Comparison of ENCODE assay signal across 8 mouse cellular contexts in the genomic region with DNA sequence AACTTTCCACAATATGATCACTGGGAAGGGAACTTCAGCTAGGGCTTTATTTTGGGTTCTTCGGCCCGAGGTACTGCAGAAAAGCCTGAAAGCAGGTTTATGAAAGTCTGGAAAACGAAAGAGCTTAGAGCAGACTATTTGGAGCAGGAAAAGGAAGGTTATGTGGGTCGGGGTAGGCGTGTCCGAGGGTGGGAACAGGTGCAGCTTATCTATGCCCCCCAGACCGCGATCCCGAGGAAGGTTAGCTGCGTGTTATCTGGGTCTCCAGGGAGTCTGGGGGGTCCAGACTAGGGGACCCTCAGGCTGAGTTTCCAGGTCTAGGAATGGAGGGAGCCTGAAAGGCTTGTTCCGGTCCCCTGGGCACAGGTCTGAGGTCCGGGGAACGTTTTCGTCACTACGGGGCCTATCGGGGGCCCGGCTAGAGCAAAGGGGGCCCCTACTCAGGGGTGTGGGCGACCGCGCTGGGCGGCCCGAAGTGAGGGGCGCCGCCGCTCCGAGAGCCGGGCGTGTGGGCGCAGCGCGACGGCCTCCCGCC. TPM values are rescaled to one million over a fixed set of nuclear protein-coding genes. Genes with fewer than 3 reads are reported as not detected.
A peak's percentile ranks its signal among the peaks of the same experiment; 100 is the strongest.
DNase-seq lines count a peak whose midpoint lies in the region; ATAC-seq and TF ChIP-seq lines count a peak whose summit lies in the region.

No protein-coding gene starts in this region.

- no peak for TF ChIP-seq POLR2A in heart, adult 2 months (IDR thresholded peaks at IDR 0.05; ENCODE audit: insufficient read depth, low read depth, low read length)

- TF ChIP-seq CTCF in heart, adult 2 months (IDR thresholded peaks at IDR 0.05): no peak
- no peak for TF ChIP-seq CTCF in kidney, postnatal 0 days (IDR thresholded peaks at IDR 0.05; ENCODE audit: low read depth)

- H3K4me2 ChIP-seq in forebrain, embryonic 14.5 days (ENCODE audit: low read length): peak overlapping the region; percentile 95
- H3K4me2 ChIP-seq in kidney, postnatal 0 days (ENCODE audit: low read length): peak overlapping the region; percentile 90

- no peaks in the 10 kb centered on the region for H3K27me3 ChIP-seq in heart, adult 2 months (ENCODE audit: control insufficient read depth, insufficient read depth, low read length)
- H3K27me3 ChIP-seq in forebrain, embryonic 14.5 days (replicated peaks; ENCODE audit: control insufficient read depth, insufficient read depth, low read length): no peaks in the 10 kb centered on the region
- no peaks in the 10 kb centered on the region for H3K27me3 ChIP-seq in kidney, postnatal 0 days (ENCODE audit: insufficient read depth, low read length)

- WGBS in heart, adult 2 months: under 1% methylated on average over 33 of the region's 33 CpGs
- WGBS in forebrain, embryonic 14.5 days: under 1% methylated on average over 21 of the region's 33 CpGs
- under 1% methylated on average over 30 of the region's 33 CpGs for WGBS in kidney, postnatal 0 days

- peak overlapping the region; percentile 99 for H3K9ac ChIP-seq in heart, adult 2 months (ENCODE audit: low read depth, low read length)
- peak overlapping the region; percentile 96 for H3K9ac ChIP-seq in forebrain, embryonic 14.5 days (ENCODE audit: low read length)
- peak overlapping the region; percentile 99 for H3K9ac ChIP-seq in kidney, postnatal 0 days (ENCODE audit: low read depth, low read length)

- H3K4me1 ChIP-seq in heart, adult 2 months (ENCODE audit: control insufficient read depth, insufficient read depth, low read length): peaks cover 5% of the 10 kb centered on the region
- H3K4me1 ChIP-seq in forebrain, embryonic 14.5 days (ENCODE audit: control insufficient read depth, insufficient read depth, low read length): peaks cover 15% of the 10 kb centered on the region
- peaks cover 15% of the 10 kb centered on the region; the same call in 1 of the 2 replicates for H3K4me1 ChIP-seq in kidney, postnatal 0 days (replicated peaks; ENCODE audit: insufficient read depth, low read length)

- peak overlapping the region; percentile 73 for H3K4me3 ChIP-seq in heart, adult 2 months
- H3K4me3 ChIP-seq in forebrain, embryonic 14.5 days (ENCODE audit: low read depth, low read length): peak overlapping the region; percentile 94
- H3K4me3 ChIP-seq in kidney, postnatal 0 days (replicated peaks; ENCODE audit: low read depth, low read length): peak overlapping the region; percentile 99

- peaks cover 16% of the 10 kb centered on the region for H3K36me3 ChIP-seq in heart, adult 2 months (ENCODE audit: control insufficient read depth, insufficient read depth, low read length)
- peaks cover 21% of the 10 kb centered on the region for H3K36me3 ChIP-seq in forebrain, embryonic 14.5 days (ENCODE audit: control insufficient read depth, insufficient read depth, low read length)
- no peaks in the 10 kb centered on the region for H3K36me3 ChIP-seq in kidney, postnatal 0 days (ENCODE audit: insufficient read depth, low read length)

- peaks cover 5% of the 10 kb centered on the region; the same call in 1 of the 2 replicates for H3K79me2 ChIP-seq in heart, adult 2 months (replicated peaks; ENCODE audit: control insufficient read depth, insufficient read depth, low read length)

- intact Hi-C loops in heart, adult 2 months (cut with DNase I): loop anchor here (1.0 to 5.0 kb wide), 4 partner anchors 78 to 202 kb away; partner anchors contain the start of gene Tm9sf4

- H3K27ac ChIP-seq in heart, adult 2 months: peak overlapping the region; percentile 90
- peak overlapping the region; percentile 80 for H3K27ac ChIP-seq in forebrain, embryonic 14.5 days (ENCODE audit: low read depth, low read length)
- H3K27ac ChIP-seq in kidney, postnatal 0 days: peak overlapping the region; percentile 95

- H3K9me3 ChIP-seq in forebrain, embryonic 14.5 days (replicated peaks; ENCODE audit: control insufficient read depth, low read length): no peaks in the 10 kb centered on the region
- no peaks in the 10 kb centered on the region for H3K9me3 ChIP-seq in kidney, postnatal 0 days (replicated peaks; ENCODE audit: low read length)

- ATAC-seq in forebrain, embryonic 14.5 days: peak; percentile 68; the same call in 1 of the 2 replicates
- peak; percentile 53; the same call in 1 of the 2 replicates for ATAC-seq in kidney, postnatal 0 days (replicated peaks; ENCODE audit: low FRiP score, low read depth)

- TF ChIP-seq EP300 in heart, adult 2 months (IDR thresholded peaks at IDR 0.05; ENCODE audit: insufficient read depth, low read depth, low read length): no peak

- no peak for DNase-seq in heart, adult 2 months
- no peak for DNase-seq in heart, adult 8-10 months (ENCODE audit: low spot score)
- peak; percentile 16 for DNase-seq in ZHBTc4 (ENCODE audit: low read depth, low spot score)
- DNase-seq in forebrain, embryonic 14.5 days (ENCODE audit: low spot score): peak; percentile 21
- DNase-seq in kidney, postnatal 0 days (ENCODE audit: low spot score): peak; percentile 45
- DNase-seq in mesoderm, embryonic 11.5 days (ENCODE audit: low read depth, low spot score): peak; percentile 13
- DNase-seq in thymus, adult 18-20 months: peak; percentile 38 to 61
- DNase-seq in gastrocnemius, postnatal 10 days: no peak

RNA-seq across cellular contexts. Expression of gene Plagl2, which starts 0.5 kb away (rescaled TPM):
- 1 to 10 TPM; 3.5 to 4.1 TPM for total RNA-seq in heart, adult 2 months (2021)
- polyA plus RNA-seq in heart, adult 2 months (2012; rRNA removed): 3.0 and 4.7 TPM in 2 replicates
- 1 to 10 TPM; 3.6 to 4.3 (median 4.0) TPM for total RNA-seq in heart, adult 8-10 months (2022)
- 9.0 and 9.2 TPM in 2 replicates for polyA plus RNA-seq in forebrain, embryonic 14.5 days (2014; fragmentation: Nextera tagmentation; extraction: Ambion mirVana)
- 7.8 and 8.2 TPM in 2 replicates for polyA plus RNA-seq in kidney, postnatal 0 days (2015; fragmentation: Nextera tagmentation; extraction: Ambion mirVana)
- 10 to 100 TPM in 1 of 2 experiments, 1 to 10 TPM in 1; 8.3 to 11.9 TPM for total RNA-seq in gastrocnemius, postnatal 10 days (2021)

RNA-seq across cellular contexts. Expression of gene Pofut1, which starts 0.6 kb away (rescaled TPM):
- 10 to 100 TPM; 12.6 to 13.3 TPM for total RNA-seq in heart, adult 2 months (2021)
- 12.1 and 17.7 TPM in 2 replicates for polyA plus RNA-seq in heart, adult 2 months (2012; rRNA removed)
- total RNA-seq in heart, adult 8-10 months (2022): 10 to 100 TPM; 10.6 to 14.9 (median 13.5) TPM
- polyA plus RNA-seq in forebrain, embryonic 14.5 days (2014; fragmentation: Nextera tagmentation; extraction: Ambion mirVana): 4.0 and 5.5 TPM in 2 replicates
- 3.6 and 4.6 TPM in 2 replicates for polyA plus RNA-seq in kidney, postnatal 0 days (2015; fragmentation: Nextera tagmentation; extraction: Ambion mirVana)
- total RNA-seq in gastrocnemius, postnatal 10 days (2021): 10 to 100 TPM; 24.1 to 29.2 TPM

RNA-seq across cellular contexts. Expression of gene Tspyl3, which starts 15.5 kb away (rescaled TPM):
- 1 to 10 TPM in 1 of 2 experiments, under 1 TPM in 1; 0.94 to 1.2 TPM for total RNA-seq in heart, adult 2 months (2021)
- polyA plus RNA-seq in heart, adult 2 months (2012; rRNA removed): 2.1 and 3.0 TPM in 2 replicates
- total RNA-seq in heart, adult 8-10 months (2022): 1 to 10 TPM in 3 of 4 experiments, under 1 TPM in 1; 0.90 to 1.5 (median 1.0) TPM
- 23.5 and 27.6 TPM in 2 replicates for polyA plus RNA-seq in forebrain, embryonic 14.5 days (2014; fragmentation: Nextera tagmentation; extraction: Ambion mirVana)
- 9.3 and 10.6 TPM in 2 replicates for polyA plus RNA-seq in kidney, postnatal 0 days (2015; fragmentation: Nextera tagmentation; extraction: Ambion mirVana)
- total RNA-seq in gastrocnemius, postnatal 10 days (2021): 1 to 10 TPM; 2.5 to 2.7 TPM

RNA-seq across cellular contexts. Expression of gene Kif3b, which starts 50.4 kb away (rescaled TPM):
- 1 to 10 TPM; 7.7 to 8.2 TPM for total RNA-seq in heart, adult 2 months (2021)
- 3.8 and 6.6 TPM in 2 replicates for polyA plus RNA-seq in heart, adult 2 months (2012; rRNA removed)
- total RNA-seq in heart, adult 8-10 months (2022): 1 to 10 TPM; 6.4 to 9.3 (median 8.1) TPM
- 14.2 and 15.8 TPM in 2 replicates for polyA plus RNA-seq in forebrain, embryonic 14.5 days (2014; fragmentation: Nextera tagmentation; extraction: Ambion mirVana)
- 6.0 and 6.7 TPM in 2 replicates for polyA plus RNA-seq in kidney, postnatal 0 days (2015; fragmentation: Nextera tagmentation; extraction: Ambion mirVana)
- total RNA-seq in gastrocnemius, postnatal 10 days (2021): 1 to 10 TPM; 6.0 to 6.9 TPM

Comparison
In these comparisons a context has a peak if more than half of its experiments do, and no peak if none do; other contexts are left out.
1. DNase-seq: peak in ZHBTc4 (single experiment), forebrain, embryonic 14.5 days (single experiment), kidney, postnatal 0 days (single experiment), mesoderm, embryonic 11.5 days (single experiment) and thymus, adult 18-20 months (2 of 2); none in heart, adult 2 months (0 of 2), heart, adult 8-10 months (single experiment) and gastrocnemius, postnatal 10 days (single experiment).
2. Peak in every context shown above with its lines, with median percentiles within 50 percentile points of each other: H3K27ac ChIP-seq, H3K4me3 ChIP-seq and H3K9ac ChIP-seq.